Mouse (Mus musculus): ENCODE results near the gene Faap100.

- TF ChIP-seq POLR2A (IDR thresholded peaks at IDR 0.05; ENCODE audit: control insufficient read depth, low read depth, low read length) = no peak
- no peak for TF ChIP-seq CTCF (IDR thresholded peaks at IDR 0.05; ENCODE audit: control insufficient read depth, insufficient read depth, insufficient replicate concordance, low read depth, low read length)
These were observed 2.6 kb upstream of the Faap100 start for GRCm38 (mm10) chr11:120381157-120381556.

Measured in testis, adult 2 months (tissue).